Mouse (Mus musculus): ENCODE measurements at regions not wholly inside any gene's neighbourhood (a gene's known extent, or its start where the extent isn't known, plus 50 kb on each side); places are given as distances from the start of the nearest gene placed in this dataset.

GRCm38 (mm10) chr3:104295015-104295719 lies 75.0 kb upstream of the Magi3 start:
- peak; percentile 42 for DNase-seq (ENCODE audit: low read depth, low spot score)

GRCm38 (mm10) chr3:104293869-104294268 lies 73.7 kb upstream of the Magi3 start:
- no peak for DNase-seq (ENCODE audit: low read depth, low spot score)

DNA sequence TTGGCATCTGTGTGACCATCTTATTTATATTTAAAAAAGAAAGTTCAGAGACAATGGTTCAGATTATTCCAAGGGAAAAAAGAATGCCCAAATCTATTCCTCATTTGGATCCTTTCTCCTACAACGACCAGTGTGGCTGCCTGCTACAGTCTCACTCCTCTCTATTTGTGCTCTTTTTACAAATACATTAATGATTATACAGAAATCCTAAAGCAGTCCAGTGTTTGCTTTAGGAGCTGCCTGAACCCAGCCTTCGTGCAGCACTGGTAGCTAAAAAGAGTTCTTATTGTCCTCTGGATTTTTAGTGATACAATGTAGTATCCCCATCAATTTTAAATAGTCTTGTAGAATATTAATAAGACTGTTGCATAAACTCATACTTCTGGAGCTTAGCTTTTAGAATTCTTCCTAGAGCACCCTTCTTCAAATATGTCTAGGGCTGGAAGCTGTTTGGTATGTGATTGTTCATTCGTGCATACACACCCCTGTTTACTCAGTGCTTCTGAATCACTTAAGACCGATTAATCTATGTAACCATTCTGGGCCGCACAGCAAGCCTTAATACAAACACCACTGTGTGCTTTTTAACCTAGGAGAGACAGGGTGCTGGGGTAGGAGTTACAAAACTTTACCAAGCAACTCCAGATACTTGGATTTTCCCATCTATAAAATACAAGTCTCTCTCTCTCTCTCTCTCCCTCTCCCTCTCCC lies 69.0 kb upstream of the Magi3 start:
- no peak for DNase-seq (ENCODE audit: low read depth, low spot score)

GRCm38 (mm10) chr3:104287900-104288299 lies 67.7 kb upstream of the Magi3 start:
- DNase-seq (ENCODE audit: low read depth, low spot score), result peak; percentile 30

- DNase-seq (ENCODE audit: low read depth, low spot score), result no peak
Measured at GRCm38 (mm10) chr3:104284961-104285360, 64.8 kb upstream of the Magi3 start.

GRCm38 (mm10) chr3:104283855-104284254 lies 63.7 kb upstream of the Magi3 start:
- no peak for DNase-seq (ENCODE audit: low read depth, low spot score)

- DNase-seq (ENCODE audit: low read depth, low spot score), result peak; percentile 18
Measured at GRCm38 (mm10) chr3:104279505-104279904, 59.3 kb upstream of the Magi3 start.

DNA sequence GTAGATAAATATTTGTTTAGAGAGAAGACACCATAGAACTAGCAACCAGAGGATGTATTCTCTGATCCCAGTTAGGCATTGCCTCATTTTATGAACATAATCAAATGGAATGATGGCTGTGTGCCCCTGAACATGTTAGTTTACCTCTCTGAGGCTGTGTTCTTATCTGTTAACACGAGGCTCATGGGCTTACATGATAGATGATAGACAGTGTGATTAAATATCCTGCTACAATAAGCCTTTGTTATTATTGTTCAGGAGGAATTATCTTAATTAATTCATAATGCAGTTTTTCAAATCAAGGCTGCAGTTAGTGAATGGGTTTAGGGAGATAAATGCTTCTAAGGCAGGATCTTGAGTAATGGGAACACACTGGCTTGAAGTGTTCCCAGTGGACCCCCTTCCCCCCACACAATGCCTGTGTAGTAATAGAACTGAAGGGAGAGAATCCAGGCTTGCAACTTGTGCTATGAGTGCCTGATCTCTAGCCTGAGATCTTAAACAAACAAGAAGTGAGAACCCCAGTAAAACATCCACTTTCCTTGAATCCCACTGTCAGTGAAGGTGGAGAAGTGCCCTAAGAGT lies 54.6 kb upstream of the Magi3 start:
- no peak for DNase-seq (ENCODE audit: low read depth, low spot score)

DNA sequence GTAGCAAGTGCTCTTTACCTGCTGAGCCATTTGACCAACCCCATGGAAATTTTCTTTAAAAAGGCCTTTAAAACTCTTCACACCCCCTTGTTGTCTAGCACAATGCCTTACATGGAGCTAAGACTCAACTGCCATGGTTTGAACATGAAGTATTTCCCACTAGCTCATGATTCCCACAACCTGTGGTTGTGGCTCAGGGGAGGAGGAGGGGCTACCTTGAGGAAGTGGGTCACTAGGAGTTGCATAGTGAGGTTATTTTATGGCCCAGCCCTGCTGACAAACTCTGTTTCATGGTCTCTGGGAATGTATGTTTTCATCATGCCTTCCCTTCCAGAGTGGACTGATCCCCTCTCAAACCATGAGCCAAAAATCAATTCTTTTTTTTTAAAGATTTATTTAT lies 53.9 kb upstream of the Magi3 start:
- no peak for DNase-seq (ENCODE audit: low read depth, low spot score)

All from 3T3-L1 (cell line).